In genomic region chr2:90886436-90886835, GRCm38 (mm10) we compare ENCODE assay signal across 8 mouse cellular contexts. TPM values are rescaled to one million over a fixed set of nuclear protein-coding genes. Genes with fewer than 3 reads are reported as not detected.
DNase-seq lines count a peak whose midpoint lies in the region; ATAC-seq and TF ChIP-seq lines count a peak whose summit lies in the region.

No protein-coding gene starts in this region.

- no peak overlapping the region for H3K27ac ChIP-seq in lung, embryonic 16.5 days (ENCODE audit: low read length)
- H3K27ac ChIP-seq in limb, embryonic 15.5 days = no peak overlapping the region
- H3K27ac ChIP-seq in stomach, postnatal 0 days (replicated peaks) = no peak overlapping the region

- H3K4me3 ChIP-seq in lung, embryonic 16.5 days (ENCODE audit: low read length) = peak overlapping the region; percentile 52; the same call in 1 of the 2 replicates
- H3K4me3 ChIP-seq in limb, embryonic 15.5 days = peak overlapping the region; percentile 56
- H3K4me3 ChIP-seq in stomach, postnatal 0 days (ENCODE audit: low read depth, low read length) = 0 out of 2 replicates have a peak overlapping the region, but pooled peaks have one; percentile 42

- TF ChIP-seq CTCF in stomach, postnatal 0 days (IDR thresholded peaks at IDR 0.05; ENCODE audit: low read depth) = no peak

- 33% methylated on average over 6 of the region's 6 CpGs for WGBS in lung, embryonic 16.5 days
- WGBS in limb, embryonic 15.5 days = 41% methylated on average over 6 of the region's 6 CpGs
- 33% methylated on average over 6 of the region's 6 CpGs for WGBS in stomach, postnatal 0 days

- H3K9me3 ChIP-seq in lung, embryonic 16.5 days (ENCODE audit: control insufficient read depth, low read length) = 0 out of 2 replicates have a peak, but pooled peaks cover 2% of the 10 kb centered on the region
- no peaks in the 10 kb centered on the region for H3K9me3 ChIP-seq in limb, embryonic 15.5 days
- no peaks in the 10 kb centered on the region for H3K9me3 ChIP-seq in stomach, postnatal 0 days (ENCODE audit: control insufficient read depth, low read length)

- H3K4me2 ChIP-seq in lung, embryonic 16.5 days (ENCODE audit: low read depth, low read length) = no peak overlapping the region
- peak overlapping the region; percentile 92 for H3K4me2 ChIP-seq in limb, embryonic 15.5 days
- peak overlapping the region; percentile 88 for H3K4me2 ChIP-seq in stomach, postnatal 0 days (replicated peaks; ENCODE audit: low read depth)

- H3K4me1 ChIP-seq in lung, embryonic 16.5 days (replicated peaks; ENCODE audit: control insufficient read depth, insufficient read depth, low read length) = peaks cover 15% of the 10 kb centered on the region
- H3K4me1 ChIP-seq in limb, embryonic 15.5 days = peaks cover 33% of the 10 kb centered on the region
- H3K4me1 ChIP-seq in stomach, postnatal 0 days (replicated peaks; ENCODE audit: control insufficient read depth, insufficient read depth) = 0 out of 2 replicates have a peak, but pooled peaks cover 4% of the 10 kb centered on the region

- peaks cover 61% of the 10 kb centered on the region for H3K27me3 ChIP-seq in lung, embryonic 16.5 days (ENCODE audit: control insufficient read depth, insufficient read depth, low read depth, low read length)
- H3K27me3 ChIP-seq in limb, embryonic 15.5 days = peaks cover 42% of the 10 kb centered on the region
- no peaks in the 10 kb centered on the region for H3K27me3 ChIP-seq in stomach, postnatal 0 days (ENCODE audit: control insufficient read depth, insufficient read depth, low read length)

- no peak for TF ChIP-seq EP300 in stomach, postnatal 0 days (optimal IDR thresholded peaks at IDR 0.05)

- DNase-seq in cerebellum, postnatal 25 days = peak; percentile 37 to 51
- no peak for DNase-seq in cerebellum, adult 9-10 months
- DNase-seq in lung, postnatal 25 days (ENCODE audit: low spot score) = no peak
- no peak for DNase-seq in stomach, postnatal 0 days (ENCODE audit: low spot score)
- no peak for DNase-seq in spleen, adult 12 weeks (ENCODE audit: low spot score)
- DNase-seq in adrenal gland, postnatal 36 days = no peak

- H3K36me3 ChIP-seq in lung, embryonic 16.5 days (ENCODE audit: control insufficient read depth, insufficient read depth, low read length) = no peaks in the 10 kb centered on the region
- no peaks in the 10 kb centered on the region for H3K36me3 ChIP-seq in limb, embryonic 15.5 days
- H3K36me3 ChIP-seq in stomach, postnatal 0 days (ENCODE audit: control insufficient read depth, insufficient read depth, low read length) = no peaks in the 10 kb centered on the region

- no peak overlapping the region for H3K9ac ChIP-seq in lung, embryonic 16.5 days (ENCODE audit: low read length)
- no peak overlapping the region for H3K9ac ChIP-seq in limb, embryonic 15.5 days
- no peak overlapping the region for H3K9ac ChIP-seq in stomach, postnatal 0 days (ENCODE audit: low read length)

- ATAC-seq in lung, embryonic 16.5 days (ENCODE audit: low read depth) = no peak
- ATAC-seq in limb, embryonic 15.5 days (ENCODE audit: insufficient number of reproducible peaks, low FRiP score, low TSS enrichment, low read depth) = no peak
- no peak for ATAC-seq in stomach, postnatal 0 days (ENCODE audit: low FRiP score, low TSS enrichment)

RNA-seq across cellular contexts. Expression of gene C1qtnf4, which starts 0.8 kb away (rescaled TPM):
- 2.9 and 3.0 TPM in 2 replicates for polyA plus RNA-seq in lung, embryonic 16.5 days (2015; fragmentation: Nextera tagmentation; extraction: Ambion mirVana)
- polyA plus RNA-seq in limb, embryonic 15.5 days (2015; fragmentation: Nextera tagmentation; extraction: Ambion mirVana) = 18.9 and 25.6 TPM in 2 replicates
- 19.4 and 20.7 TPM in 2 replicates for polyA plus RNA-seq in stomach, postnatal 0 days (2015; fragmentation: Nextera tagmentation; extraction: Ambion mirVana)
- 1 to 10 TPM in 1 of 2 experiments, under 1 TPM in 1; 0.56 to 1.1 TPM for total RNA-seq in adrenal gland, postnatal 36 days (2021)

RNA-seq across cellular contexts. Expression of gene Kbtbd4, which starts 18.1 kb away (rescaled TPM):
- 36.5 and 37.0 TPM in 2 replicates for polyA plus RNA-seq in lung, embryonic 16.5 days (2015; fragmentation: Nextera tagmentation; extraction: Ambion mirVana)
- 34.7 and 36.4 TPM in 2 replicates for polyA plus RNA-seq in limb, embryonic 15.5 days (2015; fragmentation: Nextera tagmentation; extraction: Ambion mirVana)
- 16.4 and 18.4 TPM in 2 replicates for polyA plus RNA-seq in stomach, postnatal 0 days (2015; fragmentation: Nextera tagmentation; extraction: Ambion mirVana)
- total RNA-seq in adrenal gland, postnatal 36 days (2021) = 10 to 100 TPM; 32.4 to 37.5 TPM

RNA-seq across cellular contexts. Expression of gene Ndufs3, which starts 18.2 kb away (rescaled TPM):
- polyA plus RNA-seq in lung, embryonic 16.5 days (2015; fragmentation: Nextera tagmentation; extraction: Ambion mirVana) = 201 and 203 TPM in 2 replicates
- 199 and 219 TPM in 2 replicates for polyA plus RNA-seq in limb, embryonic 15.5 days (2015; fragmentation: Nextera tagmentation; extraction: Ambion mirVana)
- 224 and 230 TPM in 2 replicates for polyA plus RNA-seq in stomach, postnatal 0 days (2015; fragmentation: Nextera tagmentation; extraction: Ambion mirVana)
- total RNA-seq in adrenal gland, postnatal 36 days (2021) = 100 to 1,000 TPM; 365 to 412 TPM

RNA-seq across cellular contexts. Expression of gene Mtch2, which starts 39.5 kb away (rescaled TPM):
- 198 and 199 TPM in 2 replicates for polyA plus RNA-seq in lung, embryonic 16.5 days (2015; fragmentation: Nextera tagmentation; extraction: Ambion mirVana)
- 183 and 187 TPM in 2 replicates for polyA plus RNA-seq in limb, embryonic 15.5 days (2015; fragmentation: Nextera tagmentation; extraction: Ambion mirVana)
- 151 and 155 TPM in 2 replicates for polyA plus RNA-seq in stomach, postnatal 0 days (2015; fragmentation: Nextera tagmentation; extraction: Ambion mirVana)
- 100 to 1,000 TPM; 242 to 275 TPM for total RNA-seq in adrenal gland, postnatal 36 days (2021)

RNA-seq across cellular contexts. Expression of gene Celf1, which starts 53.7 kb away (rescaled TPM):
- polyA plus RNA-seq in lung, embryonic 16.5 days (2015; fragmentation: Nextera tagmentation; extraction: Ambion mirVana) = 71.6 and 75.9 TPM in 2 replicates
- 56.9 and 61.2 TPM in 2 replicates for polyA plus RNA-seq in limb, embryonic 15.5 days (2015; fragmentation: Nextera tagmentation; extraction: Ambion mirVana)
- 31.0 and 33.7 TPM in 2 replicates for polyA plus RNA-seq in stomach, postnatal 0 days (2015; fragmentation: Nextera tagmentation; extraction: Ambion mirVana)
- 100 to 1,000 TPM in 1 of 2 experiments, 10 to 100 TPM in 1; 92.7 to 101 TPM for total RNA-seq in adrenal gland, postnatal 36 days (2021)

Comparison
In these comparisons a context has a peak if more than half of its experiments do, and no peak if none do; other contexts are left out.
1. DNase-seq: peak in cerebellum, postnatal 25 days (2 of 2); none in cerebellum, adult 9-10 months (single experiment), lung, postnatal 25 days (single experiment), stomach, postnatal 0 days (single experiment), spleen, adult 12 weeks (single experiment) and adrenal gland, postnatal 36 days (0 of 2).
2. Peak in every context shown above with its lines, with median percentiles within 50 percentile points of each other: H3K4me3 ChIP-seq.